Mouse (Mus musculus) embryo, embryonic 11.5 days (tissue): ENCODE data around the gene Snx9.

Source experiments
- DNase-seq: peaks from one replicate; pipeline ENCODE4 v3.0.0-alpha.2; 2012; ENCODE audit warnings: low read depth, low spot score

Gene Snx9

GRCm38 (mm10) chr17:5966706-5967105 lies 125.6 kb downstream of the Snx9 start:
- DNase-seq = no peak

GRCm38 (mm10) chr17:5968562-5968961 lies 127.4 kb downstream of the Snx9 start:
- DNase-seq = no peak

- no peak for DNase-seq
Observed at GRCm38 (mm10) chr17:5969246-5969645, 128.1 kb downstream of the Snx9 start.

GRCm38 (mm10) chr17:5970298-5970821 lies 129.2 kb downstream of the Snx9 start:
- DNase-seq = no peak

GRCm38 (mm10) chr17:5973536-5973935 lies 132.4 kb downstream of the Snx9 start:
- DNase-seq = no peak

GRCm38 (mm10) chr17:5975099-5975977 lies 134.2 kb downstream of the Snx9 start:
- DNase-seq = no peak

GRCm38 (mm10) chr17:5976221-5977055 lies 135.3 kb downstream of the Snx9 start:
- no peak for DNase-seq

GRCm38 (mm10) chr17:5977056-5977920 lies 136.2 kb downstream of the Snx9 start:
- no peak for DNase-seq

GRCm38 (mm10) chr17:5977921-5978504 lies 136.9 kb downstream of the Snx9 start:
- DNase-seq = no peak

- DNase-seq = no peak
Observed at GRCm38 (mm10) chr17:5978505-5979077, 137.5 kb downstream of the Snx9 start.

- no peak for DNase-seq
Observed at GRCm38 (mm10) chr17:5980860-5981259, 139.7 kb downstream of the Snx9 start.
